Mouse (Mus musculus): ENCODE measurements around the gene Wwc1. TPM values are rescaled to one million over a fixed set of nuclear protein-coding genes. Genes with fewer than 3 reads are reported as not detected.

Wwc1 gene
- total RNA-seq, 2 experiments from 2014 or later: 0.07 to 0.25 TPM

DNA sequence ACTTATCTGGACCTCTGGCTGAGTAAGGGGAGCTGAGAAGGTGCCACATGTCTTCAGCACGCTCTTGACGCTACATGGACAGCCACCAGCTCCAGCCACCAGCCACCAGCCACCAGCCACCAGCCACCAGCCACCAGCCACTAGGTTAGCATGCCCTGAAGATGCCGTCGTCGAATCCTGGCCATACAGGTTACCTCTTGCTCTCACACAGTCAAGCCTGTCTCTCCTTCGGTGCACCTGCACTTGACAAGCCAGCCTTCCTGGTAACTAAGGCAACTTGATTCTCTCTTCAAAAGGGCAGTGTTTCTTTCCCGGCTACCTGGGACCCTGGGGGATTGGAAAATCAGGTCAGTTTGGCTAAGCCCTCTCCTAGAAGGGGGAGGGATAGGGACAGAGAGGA is 7.2 kb downstream of the Wwc1 start:
- DNase-seq (ENCODE audit: low spot score): no peak

DNA sequence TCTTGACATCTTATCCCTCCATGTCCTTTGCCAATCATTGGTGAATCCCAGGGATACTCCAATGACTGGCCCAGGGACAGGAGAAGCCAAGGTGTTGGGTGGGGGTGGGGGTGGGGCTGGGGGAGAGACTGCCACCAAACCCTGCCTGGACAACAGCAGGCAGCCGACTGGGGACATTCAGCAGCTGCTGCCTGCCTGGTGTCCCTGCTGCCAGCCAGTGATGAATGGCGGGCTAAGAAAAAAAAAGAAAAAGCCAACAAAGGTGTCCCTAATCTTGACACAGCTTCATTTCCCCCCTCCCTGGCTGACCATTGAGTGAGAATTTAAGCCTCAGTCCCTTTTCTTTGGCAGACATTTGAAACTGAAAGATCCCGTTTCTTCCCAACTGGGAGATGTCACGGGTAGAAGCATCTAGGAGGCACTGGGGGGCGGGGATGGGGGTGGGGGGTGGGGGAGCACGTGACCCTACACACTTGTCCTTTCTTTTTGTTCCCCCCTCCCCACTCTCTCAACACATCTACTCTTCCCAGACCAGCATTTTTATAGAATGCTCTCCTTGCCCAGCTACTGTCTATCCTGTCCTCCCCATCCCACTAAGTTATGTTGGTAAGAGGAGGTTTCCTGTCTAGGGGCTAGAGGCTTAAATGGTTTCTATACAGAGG is 7.9 kb downstream of the Wwc1 start:
- DNase-seq (ENCODE audit: low spot score): no peak

- DNase-seq (ENCODE audit: low spot score): no peak
Observed at GRCm38 (mm10) chr11:35970806-35971705, 9.3 kb downstream of the Wwc1 start.

DNA sequence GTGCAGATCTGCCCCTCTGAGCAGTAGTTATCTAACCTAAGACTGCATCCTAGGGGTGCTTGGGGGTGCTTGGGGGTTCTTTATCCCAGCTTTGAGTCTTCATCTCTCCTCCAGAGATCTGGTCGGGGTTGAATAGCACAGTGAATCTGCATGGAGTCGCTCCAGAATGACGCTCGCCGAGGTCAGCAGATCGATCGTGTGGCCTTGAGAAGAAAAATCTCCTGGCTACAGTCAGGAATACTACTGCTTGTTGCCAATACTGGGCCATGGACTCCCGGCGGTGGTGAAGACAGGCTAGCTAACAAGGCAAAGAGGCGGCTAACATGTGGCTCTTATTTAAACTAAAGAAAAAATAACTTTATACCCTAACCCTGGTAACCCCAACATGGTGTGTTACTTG is 12.0 kb downstream of the Wwc1 start:
- DNase-seq (ENCODE audit: low spot score): no peak

DNA sequence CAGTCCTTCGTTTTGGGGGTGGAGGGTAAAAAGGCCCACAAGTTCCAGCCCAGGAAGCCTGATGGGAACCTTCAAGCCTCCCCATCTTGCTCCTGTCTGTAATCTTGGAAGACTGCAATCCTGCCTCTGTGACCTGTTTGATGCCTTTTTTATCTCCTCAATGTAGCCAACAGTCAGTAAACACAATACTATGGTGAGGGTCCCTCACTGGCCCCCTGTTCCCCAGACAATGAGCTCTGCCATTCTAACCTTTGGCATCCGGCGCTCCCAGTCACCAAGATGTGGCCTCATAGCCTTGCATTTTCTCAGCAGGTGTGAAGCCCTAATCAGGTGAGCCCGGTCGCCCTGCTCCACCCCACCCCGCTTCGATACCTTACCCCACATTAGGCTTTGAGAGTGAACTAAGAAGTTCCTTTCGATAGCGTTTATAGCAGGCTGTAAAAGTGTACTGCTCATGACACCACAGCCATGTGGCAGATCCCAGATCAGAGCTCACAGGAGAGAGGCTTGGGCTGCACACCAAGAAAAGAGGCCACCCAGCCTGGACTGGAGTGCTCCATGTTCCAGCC is 16.3 kb downstream of the Wwc1 start:
- no peak for DNase-seq (ENCODE audit: low spot score)

DNA sequence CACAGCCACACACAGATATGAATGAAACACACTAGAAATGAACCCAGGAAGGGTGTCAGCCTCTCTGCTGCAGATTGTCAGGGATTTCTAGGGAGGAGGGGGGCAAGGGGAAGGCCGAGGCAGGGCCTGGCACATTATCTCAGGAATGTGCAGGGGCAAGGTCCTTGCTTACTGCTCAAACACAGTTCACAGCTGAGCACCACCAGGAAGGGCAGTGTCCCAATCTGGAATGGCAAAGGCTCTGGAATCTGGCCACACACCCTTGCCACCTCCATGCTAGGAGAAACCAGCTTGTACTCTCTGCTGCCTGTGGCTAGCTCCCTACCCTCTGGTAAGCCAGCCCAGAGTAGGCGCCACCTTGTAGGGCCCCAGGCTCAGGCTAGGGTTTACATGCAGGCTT is 16.8 kb downstream of the Wwc1 start:
- DNase-seq (ENCODE audit: low spot score): no peak

DNA sequence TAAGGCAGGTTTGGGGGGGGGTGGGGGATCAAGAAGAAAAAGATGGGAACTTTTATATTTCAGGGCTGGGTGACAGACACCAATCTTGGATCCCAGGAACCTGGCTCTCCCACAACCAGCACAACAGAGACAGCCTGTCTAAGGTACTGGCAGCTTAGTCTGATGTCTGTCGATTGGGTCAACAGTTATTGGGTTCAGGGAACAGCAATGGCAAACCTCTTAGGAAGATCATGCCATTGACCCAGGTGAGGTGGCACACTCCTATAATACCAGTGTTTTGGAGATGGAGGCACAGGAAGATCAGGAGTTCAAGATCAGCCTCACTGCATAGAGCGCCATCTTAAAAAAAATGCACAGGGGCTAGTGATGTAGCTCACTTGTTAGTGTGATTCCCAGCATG is 17.9 kb downstream of the Wwc1 start:
- DNase-seq (ENCODE audit: low spot score): no peak

DNA sequence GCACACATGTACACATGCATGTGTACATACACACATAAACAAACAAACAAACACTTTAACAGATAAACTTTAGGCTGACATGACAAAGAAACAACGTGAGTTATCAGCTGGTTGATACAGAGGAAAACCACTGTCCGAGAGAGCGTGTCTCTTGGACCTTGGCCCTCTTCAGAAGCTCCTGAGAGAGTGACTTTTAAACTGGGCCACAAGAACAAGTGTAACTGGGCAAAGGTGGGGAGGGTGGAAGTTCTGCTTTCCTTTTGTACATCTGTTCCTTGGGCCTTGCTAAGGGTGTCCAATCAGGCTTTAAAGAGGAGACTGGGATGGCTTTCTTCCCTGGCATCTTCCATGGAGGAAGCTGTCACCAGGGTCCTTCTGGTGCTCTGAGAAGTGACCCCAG is 21.1 kb downstream of the Wwc1 start:
- no peak for DNase-seq (ENCODE audit: low spot score)

GRCm38 (mm10) chr11:35955572-35955971 is 24.8 kb downstream of the Wwc1 start:
- DNase-seq (ENCODE audit: low spot score): no peak

DNA sequence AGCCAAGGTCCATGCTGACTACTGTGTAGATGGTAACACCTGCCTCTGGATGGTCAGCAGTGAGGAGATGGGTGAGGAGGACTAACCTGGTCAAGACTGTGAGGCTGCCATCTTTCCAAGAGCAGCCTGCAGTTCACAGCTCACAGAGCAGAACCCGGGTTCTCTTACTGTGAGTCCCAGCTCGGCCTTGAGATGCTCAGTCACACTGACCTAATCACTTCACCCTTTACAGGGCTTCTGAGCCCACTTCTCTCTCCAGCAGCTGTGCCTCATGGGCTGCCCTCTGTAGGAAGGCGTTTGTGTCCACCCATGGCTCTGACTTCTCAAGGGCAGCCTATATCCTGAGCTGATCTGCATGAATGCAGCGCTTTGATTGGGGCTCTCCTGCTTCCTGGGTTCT is 27.1 kb downstream of the Wwc1 start:
- no peak for DNase-seq (ENCODE audit: low spot score)

DNA sequence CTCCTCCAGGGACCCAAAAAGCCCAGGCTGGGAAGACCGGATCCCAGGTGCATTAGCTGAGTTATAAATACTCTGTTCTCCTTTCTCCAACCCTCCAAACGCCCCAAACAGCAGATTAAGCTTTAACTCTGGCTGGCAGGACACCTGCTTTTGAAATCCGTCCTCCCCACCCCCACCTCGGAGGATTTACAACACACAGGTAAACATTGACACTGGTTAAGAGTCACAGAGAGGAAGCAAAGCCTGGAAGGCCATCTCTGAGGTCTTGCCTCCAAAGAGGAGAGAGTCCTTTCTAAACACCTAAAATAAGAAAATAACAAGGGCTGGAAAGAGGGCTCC is 28.6 kb downstream of the Wwc1 start:
- no peak for DNase-seq (ENCODE audit: low spot score)

GRCm38 (mm10) chr11:35951058-35951726 is 29.1 kb downstream of the Wwc1 start:
- no peak for DNase-seq (ENCODE audit: low spot score)

GRCm38 (mm10) chr11:35950466-35950865 is 29.9 kb downstream of the Wwc1 start:
- DNase-seq (ENCODE audit: low spot score): no peak

DNA sequence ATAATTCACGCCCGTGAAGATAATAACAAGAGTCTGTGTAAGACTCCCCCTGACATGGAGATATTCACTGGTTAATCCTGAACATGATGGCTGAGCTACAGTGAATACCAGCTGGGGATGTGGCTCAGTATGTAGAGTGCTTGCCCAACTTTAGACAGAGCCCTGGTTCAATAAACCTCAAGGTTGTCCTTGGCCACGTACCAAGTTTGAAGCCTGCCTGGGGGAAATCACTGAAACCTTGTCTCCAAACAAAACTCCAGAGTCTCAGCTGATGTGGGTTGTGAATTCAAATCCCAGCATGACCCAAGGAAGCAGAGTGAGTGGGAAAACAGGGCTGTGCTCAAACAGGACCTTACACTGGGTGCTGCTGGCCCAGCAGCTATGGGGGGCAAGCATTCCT is 30.3 kb downstream of the Wwc1 start:
- DNase-seq (ENCODE audit: low spot score): no peak

- no peak for DNase-seq (ENCODE audit: low spot score)
Observed at GRCm38 (mm10) chr11:35948457-35948881, 31.9 kb downstream of the Wwc1 start.

GRCm38 (mm10) chr11:35947944-35948343 is 32.4 kb downstream of the Wwc1 start:
- DNase-seq (ENCODE audit: low spot score): no peak

DNA sequence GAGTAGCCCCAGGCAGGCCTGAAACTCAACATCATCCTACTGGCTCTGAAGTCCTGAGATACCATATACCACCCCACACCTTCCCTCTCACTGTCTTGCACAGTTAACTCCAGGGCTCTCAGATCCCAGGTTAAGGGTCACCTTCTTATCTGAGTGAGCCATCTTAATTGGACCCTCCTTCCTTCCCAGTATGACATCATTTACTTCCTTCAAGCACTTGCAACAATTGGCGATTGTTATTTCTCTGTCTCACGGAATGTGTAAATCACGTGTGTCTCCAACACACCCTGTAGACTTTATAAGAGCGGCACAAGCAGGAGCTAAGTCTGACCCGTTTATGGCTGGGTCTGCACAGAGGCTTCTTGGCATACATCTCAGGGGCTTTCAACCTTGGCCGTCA is 35.1 kb downstream of the Wwc1 start:
- no peak for DNase-seq (ENCODE audit: low spot score)

DNA sequence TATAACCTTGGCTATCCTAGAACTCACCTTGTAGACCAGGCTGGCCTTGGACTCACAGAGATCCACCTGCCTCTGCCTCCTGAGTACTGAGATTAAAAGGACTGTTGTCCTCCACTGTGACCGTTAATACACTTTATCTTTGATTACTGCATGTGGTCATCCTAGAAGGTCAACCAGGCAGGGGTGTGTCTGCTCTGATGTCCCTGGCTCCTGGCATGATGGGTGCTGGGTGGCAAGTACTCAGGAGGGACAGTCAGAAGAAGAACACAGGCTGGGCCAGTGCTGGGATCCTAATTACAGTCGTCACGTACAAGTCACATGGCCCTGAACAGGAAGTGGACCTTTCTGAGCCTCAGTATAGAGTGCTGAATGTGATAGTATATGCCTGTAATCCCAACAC is 38.7 kb downstream of the Wwc1 start:
- DNase-seq (ENCODE audit: low spot score): no peak

- DNase-seq (ENCODE audit: low spot score): no peak
Observed at GRCm38 (mm10) chr11:35941064-35941463, 39.3 kb downstream of the Wwc1 start.

- DNase-seq (ENCODE audit: low spot score): no peak
Observed at GRCm38 (mm10) chr11:35938790-35939385, 41.4 kb downstream of the Wwc1 start.

- DNase-seq (ENCODE audit: low spot score): no peak
Observed at GRCm38 (mm10) chr11:35935645-35936044, 44.7 kb downstream of the Wwc1 start.

DNA sequence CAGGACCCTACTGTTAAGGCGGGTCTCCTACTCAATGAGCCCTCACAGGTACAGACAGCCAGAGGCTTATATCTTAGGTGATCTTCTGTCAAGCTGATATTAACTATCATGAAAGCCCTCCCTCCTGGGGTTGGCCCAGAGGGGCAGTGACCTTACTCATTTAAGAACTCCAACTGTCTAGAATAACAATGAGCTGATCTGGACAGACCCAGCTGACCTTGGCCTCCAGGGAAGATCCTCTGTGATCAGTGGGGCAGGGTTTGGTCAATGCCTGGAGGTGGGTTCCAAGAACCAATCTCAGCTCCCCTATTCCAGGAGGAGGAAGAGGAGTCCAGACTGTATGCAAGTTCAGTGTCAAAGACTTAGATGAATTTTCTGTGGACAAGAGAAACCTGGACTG is 45.2 kb downstream of the Wwc1 start:
- no peak for DNase-seq (ENCODE audit: low spot score)
